Mouse (Mus musculus): ENCODE results near the gene Fmnl2.

Gene Fmnl2

GRCm38 (mm10) chr2:52982502-52982901 lies 124.8 kb downstream of the Fmnl2 start:
- in situ Hi-C loops (cut with MboI, MseI): no loop called here

- in situ Hi-C loops (cut with MboI, MseI): no loop called here
Measured at GRCm38 (mm10) chr2:52984556-52984955, 126.9 kb downstream of the Fmnl2 start.

GRCm38 (mm10) chr2:52985167-52985566 lies 127.5 kb downstream of the Fmnl2 start:
- in situ Hi-C loops (cut with MboI, MseI): no loop called here

GRCm38 (mm10) chr2:52986354-52986753 lies 128.7 kb downstream of the Fmnl2 start:
- in situ Hi-C loops (cut with MboI, MseI): no loop called here

GRCm38 (mm10) chr2:52987035-52987434 lies 129.4 kb downstream of the Fmnl2 start:
- in situ Hi-C loops (cut with MboI, MseI): no loop called here

- in situ Hi-C loops (cut with MboI, MseI): no loop called here
Measured at GRCm38 (mm10) chr2:52987637-52988295, 130.1 kb downstream of the Fmnl2 start.

GRCm38 (mm10) chr2:52989316-52989715 lies 131.7 kb downstream of the Fmnl2 start:
- in situ Hi-C loops (cut with MboI, MseI): no loop called here

- in situ Hi-C loops (cut with MboI, MseI): no loop called here
Measured at GRCm38 (mm10) chr2:52990874-52991687, 133.4 kb downstream of the Fmnl2 start.

GRCm38 (mm10) chr2:52991688-52992194 lies 134.1 kb downstream of the Fmnl2 start:
- in situ Hi-C loops (cut with MboI, MseI): no loop called here

- in situ Hi-C loops (cut with MboI, MseI): no loop called here
Measured at GRCm38 (mm10) chr2:52993241-52993640, 135.6 kb downstream of the Fmnl2 start.

GRCm38 (mm10) chr2:52994526-52994925 lies 136.9 kb downstream of the Fmnl2 start:
- in situ Hi-C loops (cut with MboI, MseI): no loop called here

- in situ Hi-C loops (cut with MboI, MseI): no loop called here
Measured at GRCm38 (mm10) chr2:52997955-52998750, 140.5 kb downstream of the Fmnl2 start.

- in situ Hi-C loops (cut with MboI, MseI): no loop called here
Measured at GRCm38 (mm10) chr2:52999524-52999969, 141.9 kb downstream of the Fmnl2 start.

- in situ Hi-C loops (cut with MboI, MseI): no loop called here
Measured at GRCm38 (mm10) chr2:53000446-53000845, 142.8 kb downstream of the Fmnl2 start.

GRCm38 (mm10) chr2:53006161-53006560 lies 148.5 kb downstream of the Fmnl2 start:
- in situ Hi-C loops (cut with MboI, MseI): no loop called here

- in situ Hi-C loops (cut with MboI, MseI): no loop called here
Measured at GRCm38 (mm10) chr2:53007142-53007541, 149.5 kb downstream of the Fmnl2 start.

- in situ Hi-C loops (cut with MboI, MseI): no loop called here
Measured at GRCm38 (mm10) chr2:53013051-53013450, 155.4 kb downstream of the Fmnl2 start.

- in situ Hi-C loops (cut with MboI, MseI): no loop called here
Measured at GRCm38 (mm10) chr2:53014451-53014850, 156.8 kb downstream of the Fmnl2 start.

GRCm38 (mm10) chr2:53022982-53023381 lies 165.3 kb downstream of the Fmnl2 start:
- in situ Hi-C loops (cut with MboI, MseI): no loop called here

- in situ Hi-C loops (cut with MboI, MseI): no loop called here
Measured at GRCm38 (mm10) chr2:53026056-53026769, 168.6 kb downstream of the Fmnl2 start.

GRCm38 (mm10) chr2:53028868-53029267 lies 171.2 kb downstream of the Fmnl2 start:
- in situ Hi-C loops (cut with MboI, MseI): no loop called here

Measured in regulatory T cell (primary cell).